Mouse (Mus musculus): ENCODE measurements at regions not wholly inside any gene's neighbourhood (a gene's known extent, or its start where the extent isn't known, plus 50 kb on each side); places are given as distances from the start of the nearest gene placed in this dataset.

- TF ChIP-seq CTCF (IDR thresholded peaks at IDR 0.05; ENCODE audit: extremely low read depth, insufficient read length, insufficient replicate concordance, low read depth, low read length) (no peak), POLR2A (IDR thresholded peaks at IDR 0.05; ENCODE audit: low read depth, low read length) (no peak)
Measured at GRCm38 (mm10) chr12:97983390-97983789, 275.9 kb downstream of the Galc start.
